Mouse (Mus musculus) neutrophil, adult 5-6 weeks (primary cell): ENCODE measurements around the gene Fgfr2. TPM values are rescaled to one million over a fixed set of nuclear protein-coding genes. Genes with fewer than 3 reads are reported as not detected.

Experiments
- ATAC-seq: fragments of 151-379, 151-347 bp; 2 replicates; pipeline ENCODE4 v1.8.0; 2017; ENCODE audit warnings: mild to moderate bottlenecking, moderate TSS enrichment; ENCODE audit not compliant: insufficient number of reproducible peaks, poor library complexity, low FRiP score, severe bottlenecking; ENCODE audit errors: extremely low read depth
- total RNA-seq: library from RNA; stranded (forward); fragments of 200-1000 nt; gene quantifications from 2 replicates; pipeline ENCODE4 v1.2.3, GENCODE M21; 2017

The Fgfr2 gene
- total RNA-seq, 1 experiment from 2014 or later, result not detected

- no peak for ATAC-seq
Measured at GRCm38 (mm10) chr7:130184864-130185263, 2938.3 kb downstream of the Fgfr2 start.

- ATAC-seq, result no peak
Measured at GRCm38 (mm10) chr7:130183960-130184359, 2939.2 kb downstream of the Fgfr2 start.

GRCm38 (mm10) chr7:130182551-130182950 lies 2940.6 kb downstream of the Fgfr2 start:
- ATAC-seq, result no peak

- ATAC-seq, result no peak
Measured at GRCm38 (mm10) chr7:130178991-130179390, 2944.2 kb downstream of the Fgfr2 start.

- ATAC-seq, result no peak
Measured at GRCm38 (mm10) chr7:130177009-130177408, 2946.1 kb downstream of the Fgfr2 start.

GRCm38 (mm10) chr7:130174525-130174924 lies 2948.6 kb downstream of the Fgfr2 start:
- ATAC-seq, result no peak

- no peak for ATAC-seq
Measured at GRCm38 (mm10) chr7:130173914-130174313, 2949.2 kb downstream of the Fgfr2 start.

GRCm38 (mm10) chr7:130170144-130170543 lies 2953.0 kb downstream of the Fgfr2 start:
- no peak for ATAC-seq

GRCm38 (mm10) chr7:130168296-130168695 lies 2954.9 kb downstream of the Fgfr2 start:
- ATAC-seq, result no peak

GRCm38 (mm10) chr7:130167261-130167660 lies 2955.9 kb downstream of the Fgfr2 start:
- no peak for ATAC-seq

- ATAC-seq, result no peak
Measured at GRCm38 (mm10) chr7:130166190-130166589, 2957.0 kb downstream of the Fgfr2 start.

- ATAC-seq, result no peak
Measured at GRCm38 (mm10) chr7:130165408-130165807, 2957.7 kb downstream of the Fgfr2 start.

- no peak for ATAC-seq
Measured at GRCm38 (mm10) chr7:130162718-130163117, 2960.4 kb downstream of the Fgfr2 start.

GRCm38 (mm10) chr7:130161581-130161980 lies 2961.6 kb downstream of the Fgfr2 start:
- ATAC-seq, result no peak

- no peak for ATAC-seq
Measured at GRCm38 (mm10) chr7:130158845-130159244, 2964.3 kb downstream of the Fgfr2 start.

GRCm38 (mm10) chr7:130153363-130153969 lies 2969.7 kb downstream of the Fgfr2 start:
- ATAC-seq, result no peak

GRCm38 (mm10) chr7:130148906-130149305 lies 2974.2 kb downstream of the Fgfr2 start:
- no peak for ATAC-seq

GRCm38 (mm10) chr7:130147230-130147629 lies 2975.9 kb downstream of the Fgfr2 start:
- ATAC-seq, result no peak

- no peak for ATAC-seq
Measured at GRCm38 (mm10) chr7:130145211-130145610, 2977.9 kb downstream of the Fgfr2 start.

- no peak for ATAC-seq
Measured at GRCm38 (mm10) chr7:130143371-130143770, 2979.8 kb downstream of the Fgfr2 start.
